Mouse (Mus musculus) kidney, adult 9 months (tissue): ENCODE measurements around the gene Akap1.

ENCODE experiments used
- DNase-seq: peaks from one replicate; pipeline ENCODE4 v3.0.0; 2022

Gene Akap1

GRCm38 (mm10) chr11:88840724-88841350 lies 23.5 kb downstream of the Akap1 start:
- DNase-seq: peak; percentile 69

GRCm38 (mm10) chr11:88840292-88840691 lies 24.1 kb downstream of the Akap1 start:
- DNase-seq: peak; percentile 46

DNA sequence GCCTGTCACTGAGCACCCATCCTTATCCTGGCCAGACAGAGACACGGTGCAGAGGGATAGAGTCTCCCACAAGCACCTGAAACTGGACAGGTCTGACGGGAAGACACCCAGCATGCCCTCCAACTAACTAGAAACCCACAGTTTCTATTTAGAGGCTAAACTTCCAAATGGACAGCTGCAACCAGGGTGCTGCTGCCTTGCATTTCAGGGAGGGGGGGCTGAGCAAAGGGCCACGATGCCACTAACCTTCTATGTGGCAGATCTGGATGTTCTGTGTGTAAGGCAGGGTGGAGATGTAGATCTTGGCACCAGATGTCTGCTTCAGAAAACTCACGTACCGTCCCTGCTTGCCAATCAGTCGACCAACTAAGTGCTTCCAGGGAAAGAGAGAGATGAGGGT lies 25.0 kb downstream of the Akap1 start:
- DNase-seq: no peak

DNA sequence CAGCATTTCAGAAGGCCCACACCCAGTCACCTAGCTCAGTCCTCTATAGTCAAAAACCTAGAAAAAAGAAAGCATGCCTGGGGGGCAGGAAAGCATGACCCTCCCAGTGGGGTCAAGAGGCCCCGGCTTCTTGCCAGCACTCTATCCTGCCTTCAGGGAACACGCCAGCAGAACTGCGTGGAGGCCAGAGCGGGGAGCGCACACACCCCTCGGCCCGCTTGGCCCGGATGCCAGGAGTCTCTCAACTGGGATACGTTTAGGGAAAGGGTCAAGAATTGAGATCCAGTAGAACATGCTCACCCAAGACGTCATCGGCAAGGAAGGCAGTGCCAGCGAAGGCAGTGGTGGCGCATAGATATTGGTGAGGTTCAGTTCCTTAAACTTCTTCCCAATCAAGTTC lies 25.8 kb downstream of the Akap1 start:
- no peak for DNase-seq

DNA sequence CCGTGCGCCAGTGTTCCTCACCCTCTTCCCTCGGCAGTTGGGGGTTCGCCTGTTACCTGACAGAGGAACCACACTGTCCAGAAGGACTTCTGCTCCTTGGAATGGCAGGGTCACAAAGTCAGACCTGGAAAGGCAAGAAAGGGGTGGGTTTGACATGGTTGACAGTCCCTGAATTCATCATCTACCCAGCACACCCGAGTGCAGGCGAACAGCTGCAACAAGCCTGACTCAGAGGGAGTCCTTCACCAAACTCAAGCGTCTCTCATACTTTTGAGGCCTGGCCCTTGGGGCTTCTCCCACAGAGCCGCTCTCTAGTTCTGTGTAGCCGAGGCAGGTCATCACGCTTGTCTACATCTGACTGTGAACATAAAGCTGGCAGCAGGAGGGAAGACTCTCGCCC lies 29.8 kb downstream of the Akap1 start:
- no peak for DNase-seq

- no peak for DNase-seq
Observed at GRCm38 (mm10) chr11:88834134-88834533, 30.3 kb downstream of the Akap1 start.

DNA sequence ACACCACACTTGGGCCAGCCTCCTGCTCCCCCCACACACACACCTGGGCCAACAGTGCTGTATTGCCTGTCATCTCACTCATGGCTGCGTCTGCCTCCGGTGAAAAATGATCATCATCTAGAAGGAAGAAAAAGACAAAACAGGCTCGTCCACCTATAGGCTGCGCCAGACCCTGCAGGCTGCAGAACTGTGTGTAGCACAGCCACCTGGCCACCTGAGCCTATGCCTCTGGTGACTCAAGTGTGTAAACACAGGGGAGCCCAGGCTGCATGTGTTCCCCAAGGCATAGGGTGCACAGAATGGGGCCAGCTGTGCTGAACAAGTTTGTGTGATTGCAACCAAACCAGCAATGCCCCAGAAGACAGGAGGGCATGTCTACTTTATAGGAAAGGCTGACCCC lies 31.3 kb downstream of the Akap1 start:
- DNase-seq: no peak

DNA sequence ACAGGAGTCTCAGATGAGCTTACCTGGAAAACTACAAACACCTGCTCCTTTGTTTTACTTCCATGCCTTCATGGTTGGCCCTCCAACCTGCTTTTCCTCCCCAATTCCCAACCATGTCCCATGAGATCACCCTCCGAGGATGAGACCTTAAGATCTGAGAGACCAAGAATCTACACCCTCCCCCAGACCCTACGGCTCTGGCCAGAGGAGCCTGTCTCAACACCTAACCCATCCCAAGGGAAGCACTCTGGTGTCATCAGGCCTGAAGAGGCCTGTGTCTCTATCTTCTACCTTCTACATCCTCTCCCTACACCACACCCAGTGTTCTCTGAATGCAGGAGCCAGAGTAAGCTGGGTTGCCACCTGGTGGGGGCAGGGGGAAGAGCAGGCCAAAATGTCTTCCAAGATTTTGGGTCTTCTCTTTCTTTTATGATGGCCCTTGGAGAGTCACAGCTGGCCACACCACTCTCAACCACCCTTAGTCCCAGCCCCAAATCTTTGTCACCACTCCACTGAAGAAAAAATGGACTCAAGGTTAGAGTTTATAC lies 34.1 kb downstream of the Akap1 start:
- DNase-seq: no peak

GRCm38 (mm10) chr11:88828528-88828927 lies 35.9 kb downstream of the Akap1 start:
- DNase-seq: no peak

- DNase-seq: no peak
Observed at GRCm38 (mm10) chr11:88825909-88826308, 38.5 kb downstream of the Akap1 start.

DNA sequence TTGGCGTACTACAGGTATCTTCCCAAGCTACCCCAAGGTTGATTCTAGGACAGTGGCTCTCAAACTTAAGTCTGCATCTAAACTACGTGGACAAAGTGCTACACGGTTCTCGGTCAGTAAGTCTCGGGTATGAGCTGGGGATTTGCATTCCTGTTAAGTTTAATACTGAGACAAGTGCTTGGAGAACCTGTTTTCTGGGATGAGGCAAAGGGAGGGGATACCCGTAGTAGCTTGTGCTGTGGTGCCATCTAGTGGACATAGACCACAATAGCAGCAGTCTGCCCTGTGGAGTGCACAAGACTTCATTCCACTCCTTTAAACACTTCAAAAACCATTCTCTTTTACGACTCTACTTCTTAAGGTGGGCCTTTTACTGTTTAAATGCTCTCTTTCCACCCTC lies 41.4 kb downstream of the Akap1 start:
- peak; percentile 87 for DNase-seq

DNA sequence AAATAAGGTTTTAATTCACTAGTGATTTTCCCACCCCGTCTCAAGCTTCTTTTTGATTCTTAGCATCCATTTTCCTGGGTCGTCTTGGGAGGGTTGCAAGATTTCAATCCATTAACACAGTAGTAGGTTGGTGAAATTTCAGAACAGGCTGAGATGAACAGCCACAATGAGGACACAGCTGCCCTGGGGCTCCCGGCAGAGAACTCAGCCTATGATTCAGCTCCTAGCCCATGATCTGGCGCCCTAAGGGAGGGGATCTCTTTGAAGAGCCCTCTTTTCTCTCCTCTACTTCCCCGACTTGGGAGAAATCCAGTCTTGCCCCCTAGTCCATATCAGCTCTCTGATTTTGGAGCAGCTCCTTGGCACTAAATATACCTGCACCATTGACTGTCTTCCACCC lies 41.9 kb downstream of the Akap1 start:
- DNase-seq: no peak

GRCm38 (mm10) chr11:88820742-88821576 lies 43.4 kb downstream of the Akap1 start:
- no peak for DNase-seq

GRCm38 (mm10) chr11:88820253-88820652 lies 44.1 kb downstream of the Akap1 start:
- no peak for DNase-seq

DNA sequence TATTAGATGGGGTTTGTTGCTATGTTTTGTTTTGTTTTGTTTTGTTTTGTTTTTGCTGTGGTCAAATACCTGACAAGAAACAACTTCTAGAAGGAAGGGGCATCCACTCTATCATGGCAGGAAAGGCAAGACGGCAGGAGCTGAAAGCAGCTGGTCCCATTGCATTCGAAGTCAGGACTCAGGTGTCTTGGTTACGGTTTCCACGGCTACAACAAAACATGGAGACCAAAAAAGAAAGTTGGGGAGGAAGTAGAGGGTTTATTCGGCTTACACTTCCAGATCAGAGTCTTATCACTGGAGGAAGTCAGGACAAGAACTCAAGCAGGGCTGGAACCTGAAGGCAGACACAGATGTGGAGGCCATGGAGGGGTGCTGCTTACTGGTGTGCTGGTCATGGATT lies 47.3 kb downstream of the Akap1 start:
- no peak for DNase-seq

- no peak for DNase-seq
Observed at GRCm38 (mm10) chr11:88803231-88804010, 61.0 kb downstream of the Akap1 start.

DNA sequence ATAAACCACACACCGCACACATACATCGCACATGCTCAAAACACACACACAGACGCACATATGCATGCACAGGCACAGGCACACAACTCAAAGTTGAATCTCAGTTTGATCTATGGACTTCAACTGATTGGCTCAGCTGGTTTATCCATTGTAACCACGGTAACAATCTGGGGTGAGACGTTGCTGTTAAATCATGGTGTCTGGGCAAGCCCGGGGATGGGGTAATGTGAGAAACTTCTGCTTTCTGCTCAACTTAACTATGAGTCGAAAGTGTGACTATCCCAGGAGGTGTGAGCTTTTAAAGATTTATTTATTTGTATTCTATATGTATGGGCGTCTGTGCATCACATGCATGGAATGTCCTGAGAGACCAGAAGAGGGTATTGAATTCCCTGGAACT lies 68.2 kb downstream of the Akap1 start:
- DNase-seq: no peak

DNA sequence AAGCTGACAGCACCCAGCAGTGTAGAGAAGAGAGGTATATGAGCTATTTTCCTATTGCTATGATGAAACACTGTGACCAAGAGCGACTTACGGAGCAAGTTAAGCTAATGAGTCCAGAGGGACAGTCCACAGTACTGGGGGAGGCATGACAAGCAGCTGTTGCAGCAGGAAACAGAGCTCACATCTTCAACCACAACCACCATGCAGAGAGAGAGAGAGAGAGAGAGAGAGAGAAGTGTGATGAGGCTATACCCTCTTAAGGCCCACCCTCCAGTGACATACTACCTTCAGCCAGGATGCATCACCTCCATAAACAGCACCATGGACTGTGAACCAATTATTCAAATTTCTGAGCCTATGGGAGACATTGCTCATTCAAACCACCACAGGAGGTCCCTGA lies 74.5 kb downstream of the Akap1 start:
- DNase-seq: no peak

DNA sequence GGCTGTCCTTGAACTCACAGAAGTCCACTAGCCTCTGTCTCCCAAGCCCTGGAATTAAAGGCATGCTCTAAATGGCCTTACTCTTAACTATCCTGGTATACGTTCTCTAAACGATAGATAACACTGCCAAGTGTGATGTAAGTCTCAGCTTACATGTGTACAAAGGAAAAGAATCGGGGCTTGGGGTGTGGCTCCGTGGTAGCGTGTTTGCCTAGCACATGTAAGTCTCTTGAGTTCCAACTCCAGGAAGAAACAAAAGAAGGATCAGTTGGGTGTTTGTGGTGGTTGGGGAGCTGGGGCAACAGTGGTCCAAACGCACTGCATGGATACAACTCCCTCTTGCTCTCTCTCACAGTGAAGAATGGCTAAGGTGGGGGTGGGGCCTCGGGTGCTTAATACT lies 77.6 kb downstream of the Akap1 start:
- no peak for DNase-seq

DNA sequence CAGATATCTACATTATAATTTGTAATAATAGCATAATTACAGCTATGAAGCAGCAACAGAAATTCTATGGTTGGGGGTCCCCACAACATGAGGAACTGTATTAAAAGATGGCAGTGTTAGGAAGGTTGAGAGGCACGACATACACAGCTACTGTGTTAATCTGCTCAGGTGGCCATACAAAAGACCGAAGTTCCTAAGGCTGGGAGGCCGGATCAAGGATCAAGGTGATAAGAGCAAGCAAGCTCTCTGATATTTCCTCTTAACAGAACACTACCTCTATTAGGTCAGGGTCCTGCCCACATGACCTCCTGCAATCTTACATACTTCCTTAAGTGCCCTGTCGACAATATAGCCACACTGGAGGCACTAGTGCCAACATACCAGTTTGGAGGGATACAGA lies 80.9 kb downstream of the Akap1 start:
- no peak for DNase-seq

DNA sequence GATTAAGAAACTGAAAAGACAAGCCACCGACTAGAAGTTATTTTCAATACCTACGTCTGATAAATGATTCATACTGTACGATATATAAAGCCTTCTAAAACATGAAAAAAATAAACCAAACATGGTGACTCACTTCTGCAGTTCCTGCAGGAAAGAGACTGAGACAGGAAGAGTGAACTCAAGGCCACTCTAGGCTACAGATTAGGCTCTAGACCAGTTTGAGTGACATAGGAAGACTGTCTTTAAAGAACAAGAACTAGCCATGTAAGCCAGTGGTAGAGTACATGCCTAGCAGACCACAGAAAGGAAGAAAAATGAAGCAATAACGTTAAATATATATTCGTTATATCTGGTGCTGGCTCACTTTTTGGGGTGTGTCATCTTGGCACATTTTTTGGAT lies 81.9 kb downstream of the Akap1 start:
- DNase-seq: no peak
